Mouse (Mus musculus) kidney, postnatal 0 days (tissue): ENCODE results near the gene Crebl2. TPM values are rescaled to one million over a fixed set of nuclear protein-coding genes. Genes with fewer than 3 reads are reported as not detected.

Experiments
- ATAC-seq: fragments of 200-750 bp; cut with Nextera tagmentation; replicated peaks from 2 replicates; pipeline ENCODE4 v1.8.0; 2017; ENCODE audit warnings: low read depth, moderate number of reproducible peaks, moderate TSS enrichment, moderate library complexity; ENCODE audit not compliant: low FRiP score
- DNase-seq: peaks from one replicate; pipeline ENCODE4 v3.0.0-alpha.2; 2016; ENCODE audit warnings: low spot score
- H3K27ac ChIP-seq: fragments of 300-500 bp; sonication (generic); 2 replicates; pipeline ENCODE4 v1.5.1; 2014; ENCODE audit warnings: mild to moderate bottlenecking
- H3K27me3 ChIP-seq: fragments of 300-500 bp; sonication (generic); 2 replicates; pipeline ENCODE4 v1.6.1; 2014; ENCODE audit warnings: low read length, mixed read lengths; ENCODE audit not compliant: insufficient read depth
- H3K36me3 ChIP-seq: fragments of 300-500 bp; sonication (generic); 2 replicates; pipeline ENCODE4 v1.6.1; 2014; ENCODE audit warnings: low read length, mixed read lengths; ENCODE audit not compliant: insufficient read depth
- H3K4me1 ChIP-seq: fragments of 300-500 bp; sonication (generic); replicated peaks from 2 replicates; pipeline ENCODE4 v1.6.1; 2014; ENCODE audit warnings: antibody characterized with exemption, low read length, mixed read lengths; ENCODE audit not compliant: insufficient read depth
- H3K4me2 ChIP-seq: fragments of 300-500 bp; sonication (generic); 2 replicates; pipeline ENCODE4 v1.6.1; 2014; ENCODE audit warnings: mild to moderate bottlenecking, low read length, moderate library complexity, mixed read lengths
- H3K4me3 ChIP-seq: fragments of 300-500 bp; sonication (generic); replicated peaks from 2 replicates; pipeline ENCODE4 v1.5.1; 2014; ENCODE audit warnings: low read depth, low read length
- H3K9ac ChIP-seq: fragments of 300-500 bp; sonication (generic); 2 replicates; pipeline ENCODE4 v1.6.1; 2014; ENCODE audit warnings: low read depth, low read length
- H3K9me3 ChIP-seq: fragments of 300-500 bp; sonication (generic); replicated peaks from 2 replicates; pipeline ENCODE4 v1.6.1; 2016; ENCODE audit warnings: low read length, inconsistent platforms, mixed read lengths
- CTCF ChIP-seq: IDR thresholded peaks from 2 replicates; pipeline ENCODE4 v1.5.1; 2016; ENCODE audit warnings: antibody characterized with exemption, low read depth, mild to moderate bottlenecking, moderate library complexity
- WGBS: fragments of 180-500 bp; shearing (Covaris S2); extraction: QIAGEN DNeasy Blood & Tissue Kit; methylation state at CpG from one replicate; pipeline ENCODE4 v1.1.7; 2014; 5-methylcytosine and 5-hydroxymethylcytosine counted together
- polyA plus RNA-seq: library from polyadenylated mRNA; unstranded; fragments of >200 nt; fragmentation: Nextera tagmentation; extraction: Ambion mirVana; gene quantifications from 2 replicates; pipeline ENCODE4 v1.2.1, GENCODE M21; 2015

The Crebl2 gene
- polyA plus RNA-seq, 1 experiment from 2014 or later = 5.6 TPM

DNA sequence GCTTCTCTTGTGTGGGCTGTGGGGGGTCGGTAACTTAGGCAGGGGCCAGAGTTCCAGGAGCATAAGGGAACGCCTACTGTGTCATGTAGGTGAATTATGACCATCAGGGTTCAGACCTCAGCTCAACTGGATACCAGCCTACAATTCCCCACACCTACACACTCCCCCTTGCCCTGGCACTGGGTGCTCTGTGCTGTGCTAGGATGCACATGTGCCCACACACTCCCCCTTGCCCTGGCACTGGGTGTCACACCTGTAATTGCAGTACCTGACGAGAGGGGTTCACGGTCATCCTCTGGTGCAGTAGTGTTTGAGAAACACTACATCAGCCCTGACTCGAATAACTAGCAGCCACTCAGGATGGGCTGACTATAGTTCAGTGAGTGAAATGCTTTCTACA, 24.8 kb downstream of the Crebl2 start:
- no peaks in the 10 kb centered on the region for H3K27me3 ChIP-seq
- DNase-seq = no peak
- no peak for TF ChIP-seq CTCF
- no peaks in the 10 kb centered on the region for H3K4me1 ChIP-seq
- H3K9me3 ChIP-seq = no peaks in the 10 kb centered on the region
- ATAC-seq = no peak
- WGBS = 58% methylated on average over 5 of the region's 5 CpGs
- peaks cover 15% of the 10 kb centered on the region; the same call in 1 of the 2 replicates for H3K36me3 ChIP-seq
- H3K4me3 ChIP-seq = no peak overlapping the region
- H3K9ac ChIP-seq = no peak overlapping the region
- no peak overlapping the region for H3K27ac ChIP-seq
- no peak overlapping the region for H3K4me2 ChIP-seq

DNA sequence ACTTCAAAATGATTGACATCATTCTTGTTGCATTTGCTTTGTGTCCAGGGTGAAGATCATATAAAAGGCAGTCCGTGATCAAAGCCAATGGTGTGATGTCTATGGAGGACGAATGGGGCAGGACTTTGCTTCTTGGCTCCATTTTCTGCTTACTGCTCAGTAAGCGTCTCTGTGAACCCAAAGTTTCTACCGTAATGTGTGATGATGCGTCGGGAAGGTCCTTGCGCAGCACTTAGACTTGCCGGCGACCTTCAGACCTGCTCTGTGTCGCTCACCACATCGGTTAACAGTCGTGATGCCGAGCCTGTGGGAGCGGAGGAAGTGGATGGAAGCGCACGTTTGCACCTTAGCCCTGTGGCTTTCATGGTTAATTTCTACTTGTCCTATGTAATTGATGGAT, 26.0 kb downstream of the Crebl2 start:
- no peak overlapping the region for H3K27ac ChIP-seq
- no peaks in the 10 kb centered on the region for H3K27me3 ChIP-seq
- no peak overlapping the region for H3K4me3 ChIP-seq
- H3K36me3 ChIP-seq = peaks cover 10% of the 10 kb centered on the region; the same call in 1 of the 2 replicates
- no peak overlapping the region for H3K4me2 ChIP-seq
- ATAC-seq (no peak), DNase-seq (no peak)
- 88% methylated on average over 16 of the region's 16 CpGs for WGBS
- H3K9ac ChIP-seq = no peak overlapping the region
- H3K9me3 ChIP-seq = no peaks in the 10 kb centered on the region
- TF ChIP-seq CTCF = no peak
- peaks cover 4% of the 10 kb centered on the region; the same call in 1 of the 2 replicates for H3K4me1 ChIP-seq

DNA sequence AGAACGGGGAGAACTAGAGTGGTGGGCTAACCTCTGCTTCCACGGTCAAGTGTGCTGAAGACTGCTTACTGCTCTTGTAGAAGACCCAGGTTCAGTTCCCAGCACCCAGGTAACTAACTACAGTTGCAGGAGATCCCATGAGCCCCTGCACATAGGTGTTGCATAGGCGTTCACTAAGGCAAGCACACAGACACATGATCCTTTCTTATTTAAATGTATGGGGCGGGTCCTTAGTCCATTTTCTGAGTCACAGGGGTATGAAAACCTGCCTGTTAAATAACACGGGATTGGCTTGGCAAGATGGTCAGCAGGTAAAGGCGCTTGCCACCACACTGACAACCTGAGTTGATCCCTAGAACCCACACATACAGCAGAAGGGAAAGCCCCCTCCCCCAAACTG, 29.1 kb downstream of the Crebl2 start:
- 89% methylated on average over 6 of the region's 6 CpGs for WGBS
- H3K4me3 ChIP-seq = no peak overlapping the region

DNA sequence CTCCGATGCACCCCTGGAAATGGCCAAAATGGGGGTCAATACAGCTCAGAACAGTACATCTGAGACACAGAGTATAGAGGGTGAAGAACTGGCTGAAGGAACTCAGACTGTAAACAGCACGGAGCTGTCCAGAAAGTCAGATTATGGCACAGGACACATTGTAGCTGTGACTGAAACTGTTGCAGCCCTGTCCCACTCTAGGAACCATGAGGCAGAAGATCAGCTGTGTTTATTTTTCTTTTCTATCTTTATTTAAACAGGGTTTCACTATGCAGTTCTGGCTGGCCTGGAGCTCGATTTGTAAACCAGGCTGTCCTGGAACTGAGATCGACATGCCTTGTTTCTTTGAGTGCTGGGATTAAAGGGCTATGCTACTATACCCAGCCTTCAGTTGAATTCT, 30.3 kb downstream of the Crebl2 start:
- Histone ChIP-seq H3K9ac (no peak overlapping the region), H3K4me3 (no peak overlapping the region), H3K36me3 (0 out of 2 replicates have a peak, but pooled peaks cover 4% of the 10 kb centered on the region), H3K4me1 (peaks cover 4% of the 10 kb centered on the region; the same call in 1 of the 2 replicates), H3K27ac (no peak overlapping the region), H3K27me3 (no peaks in the 10 kb centered on the region), H3K9me3 (no peaks in the 10 kb centered on the region), H3K4me2 (no peak overlapping the region)
- no peak for ATAC-seq
- WGBS = 52% methylated on average over 4 of the region's 4 CpGs
- no peak for DNase-seq
- TF ChIP-seq CTCF = no peak

More for the DNA sequence above, 29.1 kb downstream of the Crebl2 start:
- TF ChIP-seq CTCF = no peak
- no peak overlapping the region for H3K9ac ChIP-seq
- peaks cover 4% of the 10 kb centered on the region; the same call in 1 of the 2 replicates for H3K4me1 ChIP-seq
- no peaks in the 10 kb centered on the region for H3K9me3 ChIP-seq
- 0 out of 2 replicates have a peak, but pooled peaks cover 4% of the 10 kb centered on the region for H3K36me3 ChIP-seq
- DNase-seq (no peak), ATAC-seq (no peak)
- H3K4me2 ChIP-seq = no peak overlapping the region
- no peak overlapping the region for H3K27ac ChIP-seq
- H3K27me3 ChIP-seq = no peaks in the 10 kb centered on the region

DNA sequence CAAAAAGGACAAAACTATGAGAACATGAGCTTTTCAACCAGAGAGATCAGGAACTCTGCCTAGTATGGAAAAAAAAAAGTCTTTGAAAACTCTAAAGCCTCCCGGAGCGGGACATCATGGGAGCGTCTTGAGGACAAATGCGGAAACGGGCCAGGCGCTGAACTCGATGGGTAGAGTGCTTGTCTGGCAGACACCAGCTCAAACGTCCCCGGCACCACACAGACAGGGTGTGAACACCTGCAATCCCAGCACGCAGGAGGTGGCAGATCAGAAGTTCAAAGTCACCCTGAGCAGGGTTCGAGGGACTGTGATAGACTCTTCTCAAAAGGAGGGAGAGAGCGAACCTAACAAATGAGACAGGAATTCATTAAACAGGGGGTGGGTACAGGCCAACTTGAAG, 31.4 kb downstream of the Crebl2 start:
- H3K4me3 ChIP-seq = no peak overlapping the region
- H3K9me3 ChIP-seq = no peaks in the 10 kb centered on the region
- H3K36me3 ChIP-seq = 0 out of 2 replicates have a peak, but pooled peaks cover 3% of the 10 kb centered on the region
- WGBS = 85% methylated on average over 12 of the region's 12 CpGs
- H3K4me1 ChIP-seq = peaks cover 4% of the 10 kb centered on the region; the same call in 1 of the 2 replicates
- TF ChIP-seq CTCF = no peak
- no peak overlapping the region for H3K9ac ChIP-seq
- DNase-seq (no peak), ATAC-seq (no peak)
- H3K27me3 ChIP-seq = no peaks in the 10 kb centered on the region
- H3K27ac ChIP-seq = no peak overlapping the region
- no peak overlapping the region for H3K4me2 ChIP-seq

DNA sequence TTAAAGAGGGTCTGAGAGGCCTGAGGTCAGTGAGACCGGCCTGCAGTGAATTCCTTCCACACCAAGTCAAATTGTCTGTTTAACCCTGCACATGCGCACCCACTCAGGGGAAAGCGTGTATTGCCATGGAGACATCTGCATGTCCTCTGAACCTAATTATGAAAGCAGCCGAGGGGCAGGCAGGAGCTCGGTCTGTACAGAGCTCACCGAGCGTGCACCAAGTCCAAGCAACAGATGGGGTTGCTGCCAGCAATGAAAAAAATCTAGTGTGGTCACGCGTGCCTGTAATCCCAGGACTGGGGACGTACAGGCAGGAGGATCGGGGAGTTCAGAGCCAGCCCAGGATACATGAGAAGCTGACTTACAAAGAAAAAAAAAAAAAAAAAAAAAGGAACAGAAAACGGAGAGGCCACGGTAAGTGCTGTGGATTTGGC, 32.7 kb downstream of the Crebl2 start:
- Histone ChIP-seq H3K4me2 (peak overlapping the region; percentile 51), H3K27ac (peak overlapping the region; percentile 21; the same call in 1 of the 2 replicates), H3K27me3 (no peaks in the 10 kb centered on the region), H3K9me3 (no peaks in the 10 kb centered on the region), H3K4me3 (peak overlapping the region; percentile 19), H3K36me3 (no peaks in the 10 kb centered on the region), H3K9ac (0 out of 2 replicates have a peak overlapping the region, but pooled peaks have one; percentile 24), H3K4me1 (peaks cover 4% of the 10 kb centered on the region; the same call in 1 of the 2 replicates)
- DNase-seq (peak; percentile 46), ATAC-seq (peak; percentile 75)
- no peak for TF ChIP-seq CTCF
- 24% methylated on average over 13 of the region's 13 CpGs for WGBS
